Mouse (Mus musculus) liver, adult 2 months (tissue): Measurements from ENCODE around the gene Scgb1a1.

ENCODE experiments used
- CTCF ChIP-seq: fragments of 200-500 bp; IDR thresholded peaks from 2 replicates; pipeline ENCODE4 v1.5.1; 2011; ENCODE audit warnings: low read depth, low read length, control low read depth
- POLR2A ChIP-seq: fragments of 200-500 bp; IDR thresholded peaks from 2 replicates; pipeline ENCODE4 v1.6.1; 2011; ENCODE audit warnings: low read length, control low read depth; ENCODE audit not compliant: insufficient read depth; ENCODE audit errors: extremely low read depth

DNA sequence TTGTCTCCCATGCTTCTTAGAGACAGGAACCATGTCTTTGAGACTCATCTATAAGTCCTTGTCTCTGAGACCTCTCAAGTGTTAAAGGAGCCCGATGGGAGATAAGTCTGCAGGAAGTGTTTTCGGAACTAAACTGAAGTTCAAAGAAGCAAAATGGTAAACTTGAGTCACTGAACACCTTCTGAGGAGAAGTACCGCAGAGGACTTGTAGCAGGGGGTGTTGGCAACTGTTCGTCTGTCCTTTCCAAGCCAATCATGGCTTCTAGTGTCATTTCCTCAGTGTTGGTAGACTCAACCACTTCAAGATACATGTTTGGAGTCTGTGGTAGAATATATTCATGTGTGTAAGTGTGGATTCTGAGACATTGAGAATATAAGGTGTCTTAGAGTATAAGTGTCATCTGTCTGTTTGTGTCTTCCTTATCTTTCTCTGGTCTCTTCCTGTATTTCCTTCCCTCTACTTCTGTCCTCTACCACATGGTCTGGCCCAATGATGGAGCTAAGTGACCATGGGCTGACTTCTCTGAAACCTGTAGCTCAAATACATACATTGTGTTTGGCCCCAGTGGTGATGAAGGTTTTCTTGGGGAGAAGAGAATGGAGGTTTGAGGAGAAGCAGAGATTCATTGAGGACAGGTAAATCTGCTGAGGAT is 31.9 kb downstream of the Scgb1a1 start:
- TF ChIP-seq CTCF (no peak), POLR2A (no peak)
